Mouse (Mus musculus): ENCODE results near the gene Tmem242. TPM values are rescaled to one million over a fixed set of nuclear protein-coding genes. Genes with fewer than 3 reads are reported as not detected.
"Not testable (repeated sequence)": the region's sequence is repeated elsewhere in the genome, so short reads cannot be mapped to it uniquely, and the experiment has no call there.

The Tmem242 gene
- polyA plus RNA-seq, 1 experiment from 2014 or later, result 114 TPM

DNA sequence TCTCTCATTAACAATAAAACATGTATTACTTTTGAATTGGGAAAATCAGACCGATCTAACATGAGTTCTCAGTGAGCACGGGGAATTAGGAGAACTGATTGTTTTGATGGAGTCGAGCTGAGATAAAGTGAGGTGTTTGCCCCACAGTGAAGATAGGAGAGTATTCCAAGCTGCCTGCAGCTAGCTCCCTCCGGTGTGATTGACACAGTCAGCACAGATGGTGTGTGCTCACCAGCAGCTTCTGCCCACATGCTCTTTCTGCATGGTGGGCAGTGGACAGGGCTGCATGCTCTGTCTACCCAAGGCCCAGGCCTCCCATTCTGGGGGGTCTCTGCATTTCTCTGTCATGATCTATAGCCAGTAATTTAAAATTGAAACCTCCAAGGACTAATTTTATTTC is 13.6 kb upstream of the Tmem242 start:
- H3K4me1 ChIP-seq (ENCODE audit: control insufficient read depth, insufficient read depth, low read length), result no peaks in the 10 kb centered on the region
- H3K9ac ChIP-seq (replicated peaks; ENCODE audit: low read depth, low read length), result no peak overlapping the region
- 80% methylated on average over 4 of the region's 4 CpGs for WGBS
- no peaks in the 10 kb centered on the region for H3K36me3 ChIP-seq (ENCODE audit: control insufficient read depth, insufficient read depth, low read length)
- no peak overlapping the region for H3K27ac ChIP-seq (ENCODE audit: low read depth, low read length)
- no peaks in the 10 kb centered on the region for H3K27me3 ChIP-seq (ENCODE audit: control insufficient read depth, insufficient read depth, low read length)
- H3K9me3 ChIP-seq (ENCODE audit: control insufficient read depth, low read length), result no peaks in the 10 kb centered on the region
- H3K4me2 ChIP-seq (ENCODE audit: low read depth, low read length), result no peak overlapping the region
- no peak for ATAC-seq (ENCODE audit: low read depth)
- H3K4me3 ChIP-seq (ENCODE audit: low read depth, low read length), result no peak overlapping the region

GRCm38 (mm10) chr17:5443751-5444150 is 3.7 kb upstream of the Tmem242 start:
- no peaks in the 10 kb centered on the region for H3K36me3 ChIP-seq (ENCODE audit: control insufficient read depth, insufficient read depth, low read length)
- no peaks in the 10 kb centered on the region for H3K9me3 ChIP-seq (ENCODE audit: control insufficient read depth, low read length)
- H3K9ac ChIP-seq (replicated peaks; ENCODE audit: low read depth, low read length), result no peak overlapping the region
- H3K4me2 ChIP-seq (ENCODE audit: low read depth, low read length), result no peak overlapping the region
- peaks cover 11% of the 10 kb centered on the region; the same call in 1 of the 2 replicates for H3K4me1 ChIP-seq (ENCODE audit: control insufficient read depth, insufficient read depth, low read length)
- H3K4me3 ChIP-seq (ENCODE audit: low read depth, low read length), result no peak overlapping the region
- no peaks in the 10 kb centered on the region for H3K27me3 ChIP-seq (ENCODE audit: control insufficient read depth, insufficient read depth, low read length)
- no peak for ATAC-seq (ENCODE audit: low read depth)
- no peak overlapping the region for H3K27ac ChIP-seq (ENCODE audit: low read depth, low read length)
- WGBS, result 65% methylated on average over 5 of the region's 5 CpGs

- Histone ChIP-seq H3K36me3 (ENCODE audit: control insufficient read depth, insufficient read depth, low read length) (no peaks in the 10 kb centered on the region), H3K27ac (ENCODE audit: low read depth, low read length) (no peak overlapping the region), H3K4me3 (ENCODE audit: low read depth, low read length) (no peak overlapping the region), H3K4me1 (ENCODE audit: control insufficient read depth, insufficient read depth, low read length) (peaks cover 12% of the 10 kb centered on the region; the same call in 1 of the 2 replicates), H3K27me3 (ENCODE audit: control insufficient read depth, insufficient read depth, low read length) (no peaks in the 10 kb centered on the region), H3K4me2 (ENCODE audit: low read depth, low read length) (no peak overlapping the region), H3K9ac (replicated peaks; ENCODE audit: low read depth, low read length) (no peak overlapping the region), H3K9me3 (ENCODE audit: control insufficient read depth, low read length) (no peaks in the 10 kb centered on the region)
- no peak for ATAC-seq (ENCODE audit: low read depth)
- 73% methylated on average over 3 of the region's 3 CpGs for whole genome bisulfite sequencing
These were observed 3.2 kb upstream of the Tmem242 start for GRCm38 (mm10) chr17:5443260-5443659.

GRCm38 (mm10) chr17:5442403-5442802 is 2.3 kb upstream of the Tmem242 start:
- not testable (repeated sequence) for H3K27me3 ChIP-seq (ENCODE audit: control insufficient read depth, insufficient read depth, low read length); H3K4me2 ChIP-seq (ENCODE audit: low read depth, low read length); H3K9ac ChIP-seq (replicated peaks; ENCODE audit: low read depth, low read length); H3K27ac ChIP-seq (ENCODE audit: low read depth, low read length); ATAC-seq (ENCODE audit: low read depth); H3K9me3 ChIP-seq (ENCODE audit: control insufficient read depth, low read length); H3K4me3 ChIP-seq (ENCODE audit: low read depth, low read length); H3K36me3 ChIP-seq (ENCODE audit: control insufficient read depth, insufficient read depth, low read length)
- WGBS, result 79% methylated on average over 5 of the region's 5 CpGs
- peaks cover 12% of the 10 kb centered on the region; the same call in 1 of the 2 replicates for H3K4me1 ChIP-seq (ENCODE audit: control insufficient read depth, insufficient read depth, low read length)

GRCm38 (mm10) chr17:5439831-5440158 is 264 bp downstream of the Tmem242 start:
- peak overlapping the region; percentile 65 for H3K4me3 ChIP-seq (ENCODE audit: low read depth, low read length)
- ATAC-seq (ENCODE audit: low read depth), result no peak

GRCm38 (mm10) chr17:5429772-5430133 is 10.3 kb downstream of the Tmem242 start:
- no peaks in the 10 kb centered on the region for H3K27me3 ChIP-seq (ENCODE audit: control insufficient read depth, insufficient read depth, low read length)
- peak; percentile 67 for ATAC-seq (ENCODE audit: low read depth)
- no peaks in the 10 kb centered on the region for H3K9me3 ChIP-seq (ENCODE audit: control insufficient read depth, low read length)
- H3K4me3 ChIP-seq (ENCODE audit: low read depth, low read length), result no peak overlapping the region
- H3K27ac ChIP-seq (ENCODE audit: low read depth, low read length), result peak overlapping the region; percentile 75; the same call in 1 of the 2 replicates
- peaks cover 9% of the 10 kb centered on the region; the same call in 1 of the 2 replicates for H3K36me3 ChIP-seq (ENCODE audit: control insufficient read depth, insufficient read depth, low read length)
- no peak overlapping the region for H3K9ac ChIP-seq (replicated peaks; ENCODE audit: low read depth, low read length)
- H3K4me2 ChIP-seq (ENCODE audit: low read depth, low read length), result no peak overlapping the region
- no peaks in the 10 kb centered on the region for H3K4me1 ChIP-seq (ENCODE audit: control insufficient read depth, insufficient read depth, low read length)
- WGBS, result 73% methylated on average over 9 of the region's 9 CpGs

More at GRCm38 (mm10) chr17:5439831-5440158, 264 bp downstream of the Tmem242 start:
- H3K27ac ChIP-seq (ENCODE audit: low read depth, low read length), result peak overlapping the region; percentile 49
- peaks cover 12% of the 10 kb centered on the region; the same call in 1 of the 2 replicates for H3K4me1 ChIP-seq (ENCODE audit: control insufficient read depth, insufficient read depth, low read length)
- WGBS, result 2% methylated on average over 8 of the region's 8 CpGs
- H3K27me3 ChIP-seq (ENCODE audit: control insufficient read depth, insufficient read depth, low read length), result no peaks in the 10 kb centered on the region
- 0 out of 2 replicates have a peak, but pooled peaks cover 3% of the 10 kb centered on the region for H3K36me3 ChIP-seq (ENCODE audit: control insufficient read depth, insufficient read depth, low read length)
- peak overlapping the region; percentile 76 for H3K9ac ChIP-seq (replicated peaks; ENCODE audit: low read depth, low read length)
- peak overlapping the region; percentile 84 for H3K4me2 ChIP-seq (ENCODE audit: low read depth, low read length)
- no peaks in the 10 kb centered on the region for H3K9me3 ChIP-seq (ENCODE audit: control insufficient read depth, low read length)

GRCm38 (mm10) chr17:5429090-5429771 is 10.8 kb downstream of the Tmem242 start:
- peak; percentile 82 for ATAC-seq (ENCODE audit: low read depth)
- no peak overlapping the region for H3K4me3 ChIP-seq (ENCODE audit: low read depth, low read length)
- no peaks in the 10 kb centered on the region for H3K9me3 ChIP-seq (ENCODE audit: control insufficient read depth, low read length)
- no peaks in the 10 kb centered on the region for H3K4me1 ChIP-seq (ENCODE audit: control insufficient read depth, insufficient read depth, low read length)
- 60% methylated on average over 10 of the region's 10 CpGs for WGBS
- H3K9ac ChIP-seq (replicated peaks; ENCODE audit: low read depth, low read length), result no peak overlapping the region
- H3K36me3 ChIP-seq (ENCODE audit: control insufficient read depth, insufficient read depth, low read length), result peaks cover 9% of the 10 kb centered on the region; the same call in 1 of the 2 replicates
- peak overlapping the region; percentile 75; the same call in 1 of the 2 replicates for H3K27ac ChIP-seq (ENCODE audit: low read depth, low read length)
- no peaks in the 10 kb centered on the region for H3K27me3 ChIP-seq (ENCODE audit: control insufficient read depth, insufficient read depth, low read length)
- no peak overlapping the region for H3K4me2 ChIP-seq (ENCODE audit: low read depth, low read length)

DNA sequence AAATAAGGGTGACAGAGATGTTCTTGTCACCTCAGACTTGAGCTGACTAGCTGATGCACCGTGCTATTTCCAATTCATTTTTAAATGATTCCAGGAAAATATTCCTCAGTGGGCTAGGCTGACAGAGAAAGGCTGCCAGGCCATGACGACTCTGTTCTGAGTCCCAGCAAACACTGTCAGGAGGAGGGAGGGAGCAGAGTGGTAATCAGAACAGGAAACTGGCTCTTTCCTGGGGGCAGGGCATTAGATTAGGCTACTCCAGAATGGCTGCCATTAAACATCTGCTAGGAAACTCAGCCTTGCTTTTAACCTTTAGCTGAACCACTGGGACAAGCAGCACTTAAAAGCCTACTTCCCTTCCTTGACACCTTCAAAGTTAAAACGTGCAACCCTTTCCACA is 14.9 kb downstream of the Tmem242 start:
- Histone ChIP-seq H3K4me1 (ENCODE audit: control insufficient read depth, insufficient read depth, low read length) (no peaks in the 10 kb centered on the region), H3K27me3 (ENCODE audit: control insufficient read depth, insufficient read depth, low read length) (no peaks in the 10 kb centered on the region), H3K4me2 (ENCODE audit: low read depth, low read length) (no peak overlapping the region), H3K36me3 (ENCODE audit: control insufficient read depth, insufficient read depth, low read length) (0 out of 2 replicates have a peak, but pooled peaks cover 3% of the 10 kb centered on the region), H3K27ac (ENCODE audit: low read depth, low read length) (no peak overlapping the region), H3K9ac (replicated peaks; ENCODE audit: low read depth, low read length) (no peak overlapping the region), H3K4me3 (ENCODE audit: low read depth, low read length) (no peak overlapping the region), H3K9me3 (ENCODE audit: control insufficient read depth, low read length) (no peaks in the 10 kb centered on the region)
- 60% methylated on average over 3 of the region's 3 CpGs for WGBS
- no peak for ATAC-seq (ENCODE audit: low read depth)

GRCm38 (mm10) chr17:5424156-5424555 is 15.9 kb downstream of the Tmem242 start:
- H3K9ac ChIP-seq (replicated peaks; ENCODE audit: low read depth, low read length), result no peak overlapping the region
- no peaks in the 10 kb centered on the region for H3K4me1 ChIP-seq (ENCODE audit: control insufficient read depth, insufficient read depth, low read length)
- H3K9me3 ChIP-seq (ENCODE audit: control insufficient read depth, low read length), result no peaks in the 10 kb centered on the region
- WGBS, result 83% methylated on average over 8 of the region's 8 CpGs
- no peak overlapping the region for H3K4me3 ChIP-seq (ENCODE audit: low read depth, low read length)
- no peak for ATAC-seq (ENCODE audit: low read depth)
- no peaks in the 10 kb centered on the region for H3K27me3 ChIP-seq (ENCODE audit: control insufficient read depth, insufficient read depth, low read length)
- H3K4me2 ChIP-seq (ENCODE audit: low read depth, low read length), result no peak overlapping the region
- no peak overlapping the region for H3K27ac ChIP-seq (ENCODE audit: low read depth, low read length)
- H3K36me3 ChIP-seq (ENCODE audit: control insufficient read depth, insufficient read depth, low read length), result 0 out of 2 replicates have a peak, but pooled peaks cover 3% of the 10 kb centered on the region

Measured in neural tube, embryonic 14.5 days (tissue).